Mouse (Mus musculus) spleen, postnatal 14 days (tissue): ENCODE results near the gene Olfr1410.

ENCODE experiments used
- DNase-seq, 2 experiments: peaks; one replicate each; pipeline ENCODE4 v3.0.0; 2021 to 2022; ENCODE audit warnings: low spot score in 2 of 2

Olfr1410 gene

GRCm38 (mm10) chr1:92640393-92640792, 34.8 kb downstream of the Olfr1410 start:
- DNase-seq: no peak

GRCm38 (mm10) chr1:92641514-92642272, 36.1 kb downstream of the Olfr1410 start, which contains the start of gene Cops9:
TSS of gene Cops9 (minus strand) at chr1:92641985.
- DNase-seq: peak; percentile 74 to 81

- peak in 1 of 2 experiments; percentile 4 for DNase-seq
Measured at GRCm38 (mm10) chr1:92643691-92644090, 38.1 kb downstream of the Olfr1410 start.

- DNase-seq: peak in 1 of 2 experiments; percentile 1
Measured at GRCm38 (mm10) chr1:92644916-92645315, 39.3 kb downstream of the Olfr1410 start.

- DNase-seq: no peak
Measured at GRCm38 (mm10) chr1:92646111-92646510, 40.5 kb downstream of the Olfr1410 start.

- no peak for DNase-seq
Measured at GRCm38 (mm10) chr1:92646601-92647000, 41.0 kb downstream of the Olfr1410 start.

- no peak for DNase-seq
Measured at GRCm38 (mm10) chr1:92647026-92647425, 41.4 kb downstream of the Olfr1410 start.

- peak in 1 of 2 experiments; percentile 27 for DNase-seq
Measured at GRCm38 (mm10) chr1:92647752-92648151, 42.2 kb downstream of the Olfr1410 start.

GRCm38 (mm10) chr1:92648197-92648596, 42.6 kb downstream of the Olfr1410 start:
- no peak for DNase-seq

GRCm38 (mm10) chr1:92648673-92649072, 43.1 kb downstream of the Olfr1410 start, which contains the start of gene Otos:
TSS of gene Otos (minus strand) at chr1:92648841.
- peak; percentile 23 to 40 for DNase-seq

- DNase-seq: no peak
Measured at GRCm38 (mm10) chr1:92651467-92651866, 45.9 kb downstream of the Olfr1410 start.

GRCm38 (mm10) chr1:92653179-92653578, 47.6 kb downstream of the Olfr1410 start:
- DNase-seq: no peak

GRCm38 (mm10) chr1:92654676-92655075, 49.1 kb downstream of the Olfr1410 start:
- DNase-seq: no peak

GRCm38 (mm10) chr1:92657025-92657820, 51.6 kb downstream of the Olfr1410 start:
- no peak for DNase-seq

- DNase-seq: no peak
Measured at GRCm38 (mm10) chr1:92659392-92659791, 53.8 kb downstream of the Olfr1410 start.
